Mouse (Mus musculus): ENCODE measurements around the gene Hist1h3e. TPM values are rescaled to one million over a fixed set of nuclear protein-coding genes. Genes with fewer than 3 reads are reported as not detected.

Gene Hist1h3e
- polyA plus RNA-seq, 1 experiment, result 14.3 TPM

GRCm38 (mm10) chr13:23526312-23526711 is 35.9 kb downstream of the Hist1h3e start:
- H3K4me1 ChIP-seq (ENCODE audit: control insufficient read depth, insufficient read depth, low read length), result no peaks in the 10 kb centered on the region
- H3K9me3 ChIP-seq (replicated peaks; ENCODE audit: control insufficient read depth, insufficient read depth, low read length, poor library complexity, severe bottlenecking), result no peaks in the 10 kb centered on the region
- H3K36me3 ChIP-seq (ENCODE audit: control insufficient read depth, insufficient read depth, low read length, poor library complexity, severe bottlenecking), result no peaks in the 10 kb centered on the region
- no peaks in the 10 kb centered on the region for H3K27me3 ChIP-seq (ENCODE audit: control insufficient read depth, insufficient read depth, low read length, poor library complexity, severe bottlenecking)
- H3K9ac ChIP-seq (ENCODE audit: low read depth, poor library complexity, severe bottlenecking), result peak overlapping the region; percentile 90
- TF ChIP-seq CTCF (IDR thresholded peaks at IDR 0.05; ENCODE audit: low read depth, low read length) (no peak), EP300 (IDR thresholded peaks at IDR 0.05; ENCODE audit: insufficient read depth, low read depth, low read length) (0 out of 2 replicates have a peak, but pooled peaks have one; percentile 8), POLR2A (IDR thresholded peaks at IDR 0.05; ENCODE audit: insufficient read depth, low read length) (no peak)
- H3K27ac ChIP-seq (ENCODE audit: insufficient read depth, low read length), result no peak overlapping the region
- H3K4me3 ChIP-seq (ENCODE audit: low read depth, low read length), result peak overlapping the region; percentile 88

- H3K27ac ChIP-seq (ENCODE audit: insufficient read depth, low read length), result no peak overlapping the region; the same call in 1 of the 2 replicates
- TF ChIP-seq EP300 (IDR thresholded peaks at IDR 0.05; ENCODE audit: insufficient read depth, low read depth, low read length) (no peak), POLR2A (IDR thresholded peaks at IDR 0.05; ENCODE audit: insufficient read depth, low read length) (no peak), CTCF (IDR thresholded peaks at IDR 0.05; ENCODE audit: low read depth, low read length) (no peak)
These were observed 36.3 kb downstream of the Hist1h3e start for GRCm38 (mm10) chr13:23525901-23526300.

GRCm38 (mm10) chr13:23524654-23525053 is 37.5 kb downstream of the Hist1h3e start:
- Histone ChIP-seq H3K4me1 (ENCODE audit: control insufficient read depth, insufficient read depth, low read length) (no peaks in the 10 kb centered on the region), H3K9me3 (replicated peaks; ENCODE audit: control insufficient read depth, insufficient read depth, low read length, poor library complexity, severe bottlenecking) (no peaks in the 10 kb centered on the region), H3K4me3 (ENCODE audit: low read depth, low read length) (no peak overlapping the region), H3K36me3 (ENCODE audit: control insufficient read depth, insufficient read depth, low read length, poor library complexity, severe bottlenecking) (no peaks in the 10 kb centered on the region), H3K9ac (ENCODE audit: low read depth, poor library complexity, severe bottlenecking) (no peak overlapping the region), H3K27me3 (ENCODE audit: control insufficient read depth, insufficient read depth, low read length, poor library complexity, severe bottlenecking) (no peaks in the 10 kb centered on the region), H3K27ac (ENCODE audit: insufficient read depth, low read length) (no peak overlapping the region)
- peak; percentile 72 for TF ChIP-seq CTCF (IDR thresholded peaks at IDR 0.05; ENCODE audit: low read depth, low read length)
- no peak for TF ChIP-seq EP300 (IDR thresholded peaks at IDR 0.05; ENCODE audit: insufficient read depth, low read depth, low read length)

More at GRCm38 (mm10) chr13:23525901-23526300, 36.3 kb downstream of the Hist1h3e start:
- Histone ChIP-seq H3K4me3 (ENCODE audit: low read depth, low read length) (peak overlapping the region; percentile 88), H3K9me3 (replicated peaks; ENCODE audit: control insufficient read depth, insufficient read depth, low read length, poor library complexity, severe bottlenecking) (no peaks in the 10 kb centered on the region), H3K27me3 (ENCODE audit: control insufficient read depth, insufficient read depth, low read length, poor library complexity, severe bottlenecking) (no peaks in the 10 kb centered on the region), H3K36me3 (ENCODE audit: control insufficient read depth, insufficient read depth, low read length, poor library complexity, severe bottlenecking) (no peaks in the 10 kb centered on the region), H3K9ac (ENCODE audit: low read depth, poor library complexity, severe bottlenecking) (peak overlapping the region; percentile 90), H3K4me1 (ENCODE audit: control insufficient read depth, insufficient read depth, low read length) (no peaks in the 10 kb centered on the region)

GRCm38 (mm10) chr13:23523976-23524375 is 38.2 kb downstream of the Hist1h3e start:
- Histone ChIP-seq H3K9ac (ENCODE audit: low read depth, poor library complexity, severe bottlenecking) (no peak overlapping the region), H3K4me3 (ENCODE audit: low read depth, low read length) (no peak overlapping the region), H3K27me3 (ENCODE audit: control insufficient read depth, insufficient read depth, low read length, poor library complexity, severe bottlenecking) (no peaks in the 10 kb centered on the region), H3K27ac (ENCODE audit: insufficient read depth, low read length) (no peak overlapping the region), H3K36me3 (ENCODE audit: control insufficient read depth, insufficient read depth, low read length, poor library complexity, severe bottlenecking) (no peaks in the 10 kb centered on the region), H3K4me1 (ENCODE audit: control insufficient read depth, insufficient read depth, low read length) (no peaks in the 10 kb centered on the region), H3K9me3 (replicated peaks; ENCODE audit: control insufficient read depth, insufficient read depth, low read length, poor library complexity, severe bottlenecking) (no peaks in the 10 kb centered on the region)
- TF ChIP-seq CTCF (IDR thresholded peaks at IDR 0.05; ENCODE audit: low read depth, low read length) (no peak), POLR2A (IDR thresholded peaks at IDR 0.05; ENCODE audit: insufficient read depth, low read length) (no peak), EP300 (IDR thresholded peaks at IDR 0.05; ENCODE audit: insufficient read depth, low read depth, low read length) (no peak)

- TF ChIP-seq EP300 (IDR thresholded peaks at IDR 0.05; ENCODE audit: insufficient read depth, low read depth, low read length) (0 out of 2 replicates have a peak, but pooled peaks have one; percentile 12), CTCF (IDR thresholded peaks at IDR 0.05; ENCODE audit: low read depth, low read length) (no peak), POLR2A (IDR thresholded peaks at IDR 0.05; ENCODE audit: insufficient read depth, low read length) (no peak)
- Histone ChIP-seq H3K9me3 (replicated peaks; ENCODE audit: control insufficient read depth, insufficient read depth, low read length, poor library complexity, severe bottlenecking) (no peaks in the 10 kb centered on the region), H3K4me1 (ENCODE audit: control insufficient read depth, insufficient read depth, low read length) (no peaks in the 10 kb centered on the region), H3K36me3 (ENCODE audit: control insufficient read depth, insufficient read depth, low read length, poor library complexity, severe bottlenecking) (no peaks in the 10 kb centered on the region), H3K27me3 (ENCODE audit: control insufficient read depth, insufficient read depth, low read length, poor library complexity, severe bottlenecking) (no peaks in the 10 kb centered on the region), H3K4me3 (ENCODE audit: low read depth, low read length) (no peak overlapping the region), H3K9ac (ENCODE audit: low read depth, poor library complexity, severe bottlenecking) (peak overlapping the region; percentile 58; the same call in 1 of the 2 replicates), H3K27ac (ENCODE audit: insufficient read depth, low read length) (no peak overlapping the region)
These were observed 40.5 kb downstream of the Hist1h3e start for GRCm38 (mm10) chr13:23521703-23522102.

- Histone ChIP-seq H3K4me3 (ENCODE audit: low read depth, low read length) (peak overlapping the region; percentile 34), H3K9me3 (replicated peaks; ENCODE audit: control insufficient read depth, insufficient read depth, low read length, poor library complexity, severe bottlenecking) (no peaks in the 10 kb centered on the region), H3K4me1 (ENCODE audit: control insufficient read depth, insufficient read depth, low read length) (no peaks in the 10 kb centered on the region), H3K36me3 (ENCODE audit: control insufficient read depth, insufficient read depth, low read length, poor library complexity, severe bottlenecking) (no peaks in the 10 kb centered on the region), H3K27me3 (ENCODE audit: control insufficient read depth, insufficient read depth, low read length, poor library complexity, severe bottlenecking) (no peaks in the 10 kb centered on the region), H3K27ac (ENCODE audit: insufficient read depth, low read length) (peak overlapping the region; percentile 78), H3K9ac (ENCODE audit: low read depth, poor library complexity, severe bottlenecking) (peak overlapping the region; percentile 96)
- TF ChIP-seq POLR2A (IDR thresholded peaks at IDR 0.05; ENCODE audit: insufficient read depth, low read length) (no peak), CTCF (IDR thresholded peaks at IDR 0.05; ENCODE audit: low read depth, low read length) (no peak), EP300 (IDR thresholded peaks at IDR 0.05; ENCODE audit: insufficient read depth, low read depth, low read length) (no peak)
These were observed 42.8 kb downstream of the Hist1h3e start for GRCm38 (mm10) chr13:23519416-23519815.

Measured in ES-Bruce4 (cell line).